Mouse (Mus musculus) ES-Bruce4 (cell line): ENCODE measurements at regions not wholly inside any gene's neighbourhood (a gene's known extent, or its start where the extent isn't known, plus 50 kb on each side); places are given as distances from the start of the nearest gene placed in this dataset.

Experiments
- CTCF ChIP-seq: IDR thresholded peaks from one replicate; pipeline ENCODE4 v1.8.1; 2011; ENCODE audit warnings: low read depth, low read length
- EP300 ChIP-seq: IDR thresholded peaks from 2 replicates; pipeline ENCODE4 v1.6.1; 2011; ENCODE audit warnings: low read depth, low read length; ENCODE audit not compliant: insufficient read depth
- POLR2A ChIP-seq: IDR thresholded peaks from one replicate; pipeline ENCODE4 v1.8.1; 2011; ENCODE audit warnings: low read length; ENCODE audit not compliant: insufficient read depth

- no peak for TF ChIP-seq CTCF
- no peak for TF ChIP-seq POLR2A
- no peak for TF ChIP-seq EP300
Observed at GRCm38 (mm10) chr7:137957354-137957753, 440.2 kb downstream of the Tcerg1l start.
